In genomic region chr13:42884033-42884724, GRCm38 (mm10) we compare ENCODE assay signal across 10 mouse cellular contexts.
DNase-seq lines count a peak whose midpoint lies in the region; ATAC-seq and TF ChIP-seq lines count a peak whose summit lies in the region.
"Had no signal": no experiment of that assay in that cellular context is flagged by ENCODE, and none has a peak within 500 bp of the region (broad histone marks: within the 10 kb centered on the region; RNA-seq: fewer than 3 reads in every experiment).

No protein-coding gene starts in this region.

- ATAC-seq in heart, embryonic 15.5 days (replicated peaks; ENCODE audit: insufficient number of reproducible peaks, insufficient read depth, low FRiP score, low read depth): no peak
- peak; percentile 40 for ATAC-seq in kidney, postnatal 0 days (replicated peaks; ENCODE audit: low FRiP score, low read depth)
- ATAC-seq in hindbrain, embryonic 11.5 days (ENCODE audit: low FRiP score): no peak

- no peaks in the 10 kb centered on the region for H3K27me3 ChIP-seq in heart, embryonic 15.5 days
- no peaks in the 10 kb centered on the region for H3K27me3 ChIP-seq in kidney, postnatal 0 days (ENCODE audit: insufficient read depth, low read length)
- no peaks in the 10 kb centered on the region for H3K27me3 ChIP-seq in hindbrain, embryonic 11.5 days (ENCODE audit: control insufficient read depth, insufficient read depth, low read length)
- H3K27me3 ChIP-seq: megakaryocyte, embryonic 14.5 days had no signal

- H3K9ac ChIP-seq in heart, embryonic 15.5 days: no peak overlapping the region
- H3K9ac ChIP-seq in kidney, postnatal 0 days (ENCODE audit: low read depth, low read length): no peak overlapping the region
- H3K9ac ChIP-seq in hindbrain, embryonic 11.5 days (ENCODE audit: low read depth, low read length): no peak overlapping the region

- peak; percentile 4; the same call in 1 of the 2 replicates for TF ChIP-seq CTCF in kidney, postnatal 0 days (IDR thresholded peaks at IDR 0.05; ENCODE audit: low read depth)

- no peak overlapping the region for H3K4me3 ChIP-seq in heart, embryonic 15.5 days
- peak overlapping the region; percentile 15; the same call in 1 of the 2 replicates for H3K4me3 ChIP-seq in kidney, postnatal 0 days (replicated peaks; ENCODE audit: low read depth, low read length)
- no peak overlapping the region for H3K4me3 ChIP-seq in hindbrain, embryonic 11.5 days (ENCODE audit: low read depth, low read length)
- H3K4me3 ChIP-seq: erythroblast, embryonic 14.5 days; megakaryocyte, embryonic 14.5 days had no signal

- H3K36me3 ChIP-seq in heart, embryonic 15.5 days: no peaks in the 10 kb centered on the region
- H3K36me3 ChIP-seq in kidney, postnatal 0 days (ENCODE audit: insufficient read depth, low read length): no peaks in the 10 kb centered on the region
- H3K36me3 ChIP-seq in hindbrain, embryonic 11.5 days (ENCODE audit: control insufficient read depth, insufficient read depth, low read length): no peaks in the 10 kb centered on the region

- DNase-seq in lung, adult 18-20 months: peak; percentile 39 to 66
- DNase-seq in lung, postnatal 4 days: no peak
- peak; percentile 47 for DNase-seq in kidney, postnatal 0 days (ENCODE audit: low spot score)
- DNase-seq in testis, postnatal 14 days (ENCODE audit: low spot score): peak; percentile 21
- no peak for DNase-seq in right cerebral cortex, postnatal 25 days
- no peak for DNase-seq in hindbrain, embryonic 11.5 days (ENCODE audit: low spot score)
- DNase-seq: thymus, postnatal 36 days had no signal

- WGBS in heart, embryonic 15.5 days: 49% methylated on average over 14 of the region's 14 CpGs
- 21% methylated on average over 14 of the region's 14 CpGs for WGBS in kidney, postnatal 0 days
- WGBS in hindbrain, embryonic 11.5 days: 68% methylated on average over 14 of the region's 14 CpGs

- H3K9me3 ChIP-seq in heart, embryonic 15.5 days (replicated peaks): no peaks in the 10 kb centered on the region
- H3K9me3 ChIP-seq in kidney, postnatal 0 days (replicated peaks; ENCODE audit: low read length): no peaks in the 10 kb centered on the region
- H3K9me3 ChIP-seq in hindbrain, embryonic 11.5 days (ENCODE audit: control insufficient read depth, low read length): no peaks in the 10 kb centered on the region
- H3K9me3 ChIP-seq: megakaryocyte, embryonic 14.5 days had no signal

- no peak overlapping the region for H3K27ac ChIP-seq in heart, embryonic 15.5 days
- no peak overlapping the region for H3K27ac ChIP-seq in kidney, postnatal 0 days
- H3K27ac ChIP-seq in hindbrain, embryonic 11.5 days (ENCODE audit: low read depth, low read length): no peak overlapping the region

- H3K4me2 ChIP-seq in heart, embryonic 15.5 days: peak overlapping the region; percentile 17; the same call in 1 of the 2 replicates
- peak overlapping the region; percentile 35 for H3K4me2 ChIP-seq in kidney, postnatal 0 days (ENCODE audit: low read length)
- no peak overlapping the region for H3K4me2 ChIP-seq in hindbrain, embryonic 11.5 days (replicated peaks; ENCODE audit: low read depth, low read length)

- no peaks in the 10 kb centered on the region for H3K4me1 ChIP-seq in heart, embryonic 15.5 days (replicated peaks)
- H3K4me1 ChIP-seq in kidney, postnatal 0 days (replicated peaks; ENCODE audit: insufficient read depth, low read length): no peaks in the 10 kb centered on the region
- H3K4me1 ChIP-seq in hindbrain, embryonic 11.5 days (replicated peaks; ENCODE audit: control insufficient read depth, insufficient read depth, low read length): no peaks in the 10 kb centered on the region
- H3K4me1 ChIP-seq: megakaryocyte, embryonic 14.5 days had no signal

Comparison
In these comparisons a context has a peak if more than half of its experiments do, and no peak if none do; other contexts are left out.
1. DNase-seq: peak in lung, adult 18-20 months (2 of 2), kidney, postnatal 0 days (single experiment) and testis, postnatal 14 days (single experiment); none in lung, postnatal 4 days (0 of 2), right cerebral cortex, postnatal 25 days (single experiment) and hindbrain, embryonic 11.5 days (single experiment).